Mouse (Mus musculus): Measurements from ENCODE around the gene Gm9513. TPM values are rescaled to one million over a fixed set of nuclear protein-coding genes. Genes with fewer than 3 reads are reported as not detected.

Gm9513 gene
- polyA plus RNA-seq (2012; fragmentation: generic; extraction: Trizol): not detected

DNA sequence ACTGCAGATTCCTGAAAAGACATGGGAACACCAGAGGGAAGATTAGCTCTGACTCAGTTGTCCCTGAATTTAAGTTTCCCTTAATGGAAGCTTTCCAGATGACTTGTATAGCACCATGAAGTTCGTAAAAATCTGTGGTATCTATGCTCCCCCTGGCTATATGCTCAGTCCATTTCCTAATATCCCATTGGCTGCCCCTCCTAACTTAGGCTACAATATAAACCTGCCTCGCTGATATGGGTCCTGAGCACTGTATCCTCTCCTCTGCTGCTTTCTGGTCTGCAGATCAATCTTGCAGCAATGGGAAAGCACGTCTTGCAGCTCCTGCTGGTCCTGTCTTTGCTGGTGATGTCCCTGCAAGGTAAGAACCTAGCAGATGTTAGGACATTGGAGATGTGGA is at the start of gene Gm9513:
TSS of gene Gm9513 (plus strand) at position 301 of the 400 bp plus-strand sequence.

GRCm38 (mm10) chr9:36431584-36431983 is 43.9 kb upstream of the Gm9513 start, which contains the start of gene Gm7257:
TSS of gene Gm7257 (plus strand) at chr9:36431884.

Other genes starting within 250 kb of the Gm9513 start
- not detected for gene Gm7257, start 43.8 kb upstream of the Gm9513 start, polyA plus RNA-seq (2012; fragmentation: generic; extraction: Trizol)
- gene Gm5615, start 66.3 kb downstream of the Gm9513 start, polyA plus RNA-seq (2012; fragmentation: generic; extraction: Trizol): not detected
- gene Gm17689, start 107.0 kb downstream of the Gm9513 start, polyA plus RNA-seq (2012; fragmentation: generic; extraction: Trizol): not detected
- gene A630095E13Rik, start 167.7 kb downstream of the Gm9513 start, polyA plus RNA-seq (2012; fragmentation: generic; extraction: Trizol): under 1 TPM; 0.04 to 0.27 TPM
- not detected for gene Acrv1, start 217.6 kb downstream of the Gm9513 start, polyA plus RNA-seq (2012; fragmentation: generic; extraction: Trizol)